Mouse (Mus musculus): ENCODE results near the gene Gm47959.

Gm47959 gene

DNA sequence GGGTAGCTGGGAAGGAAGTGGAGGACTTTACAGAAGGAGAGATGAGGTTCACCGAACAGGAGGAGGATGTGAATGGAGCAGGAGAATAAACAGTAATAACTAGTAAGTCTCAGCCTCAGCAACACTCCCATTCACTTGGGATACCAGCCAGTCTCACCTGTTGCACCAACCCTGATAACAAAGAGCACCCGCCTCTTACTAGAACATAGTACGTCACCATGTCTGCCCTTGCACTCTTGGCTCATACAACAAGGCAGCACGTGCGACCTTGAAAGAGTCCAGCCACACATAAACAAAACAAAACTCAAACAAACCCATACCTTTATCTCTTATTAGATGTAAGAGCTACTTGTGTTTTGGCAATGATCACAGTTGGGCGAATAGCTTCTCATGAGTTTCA lies 32.2 kb downstream of the Gm47959 start:
- no peak for ATAC-seq (ENCODE audit: low TSS enrichment)

DNA sequence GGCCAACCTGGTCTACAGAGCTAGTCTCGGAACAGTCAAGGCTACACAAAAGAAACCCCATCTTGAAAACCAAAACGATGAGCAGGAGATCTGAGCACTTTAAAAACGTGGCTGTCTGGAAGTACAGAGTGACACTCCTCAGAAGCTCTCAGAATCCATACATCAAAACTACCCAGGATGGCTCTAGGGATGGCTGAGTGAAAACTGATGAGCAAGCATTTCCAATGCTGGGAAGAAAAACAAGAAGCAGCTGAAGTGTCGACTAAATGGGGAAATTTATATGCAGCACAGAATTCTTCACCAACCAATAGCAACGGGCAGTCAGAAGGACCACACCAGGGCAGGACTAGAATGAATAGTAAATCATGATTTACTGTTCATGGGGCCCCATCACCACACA lies 34.2 kb downstream of the Gm47959 start:
- ATAC-seq (ENCODE audit: low TSS enrichment): no peak

DNA sequence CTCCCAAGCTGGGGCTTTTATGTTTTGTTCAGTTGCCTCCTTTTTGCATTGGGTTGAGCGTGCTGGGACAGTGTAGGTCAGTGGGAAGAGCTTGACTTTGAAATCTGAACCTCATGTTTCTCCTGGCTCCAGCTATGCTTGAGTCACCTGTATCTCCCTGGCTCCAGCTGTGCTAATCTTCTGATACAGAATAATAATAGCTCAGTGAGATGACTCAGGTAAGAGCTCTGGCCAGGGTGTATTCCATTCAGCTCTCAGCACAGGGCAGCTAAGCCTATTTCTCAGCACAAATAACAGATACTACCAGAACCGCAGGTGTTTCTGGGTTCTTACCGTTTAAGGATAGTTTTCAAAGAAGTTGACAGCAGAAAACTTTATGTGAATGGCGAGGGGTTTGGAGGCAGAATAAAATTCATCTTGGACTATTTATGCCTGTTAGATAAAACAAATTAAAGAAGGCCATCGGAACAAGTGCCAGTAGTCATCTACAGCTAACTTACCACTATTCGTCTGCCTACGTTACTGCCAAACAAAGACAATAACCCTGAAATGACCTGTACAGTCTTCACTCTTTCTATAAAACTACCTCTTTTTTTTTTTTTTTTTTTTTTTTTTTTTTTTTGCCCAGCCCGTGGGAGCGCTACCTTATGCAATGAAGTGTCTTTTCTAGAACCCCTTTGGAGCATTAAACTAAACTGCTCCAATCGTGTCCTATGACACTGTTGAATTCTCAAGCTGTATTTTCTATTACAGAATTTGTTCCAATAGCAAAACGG lies 36.7 kb downstream of the Gm47959 start:
- ATAC-seq (ENCODE audit: low TSS enrichment): no peak

DNA sequence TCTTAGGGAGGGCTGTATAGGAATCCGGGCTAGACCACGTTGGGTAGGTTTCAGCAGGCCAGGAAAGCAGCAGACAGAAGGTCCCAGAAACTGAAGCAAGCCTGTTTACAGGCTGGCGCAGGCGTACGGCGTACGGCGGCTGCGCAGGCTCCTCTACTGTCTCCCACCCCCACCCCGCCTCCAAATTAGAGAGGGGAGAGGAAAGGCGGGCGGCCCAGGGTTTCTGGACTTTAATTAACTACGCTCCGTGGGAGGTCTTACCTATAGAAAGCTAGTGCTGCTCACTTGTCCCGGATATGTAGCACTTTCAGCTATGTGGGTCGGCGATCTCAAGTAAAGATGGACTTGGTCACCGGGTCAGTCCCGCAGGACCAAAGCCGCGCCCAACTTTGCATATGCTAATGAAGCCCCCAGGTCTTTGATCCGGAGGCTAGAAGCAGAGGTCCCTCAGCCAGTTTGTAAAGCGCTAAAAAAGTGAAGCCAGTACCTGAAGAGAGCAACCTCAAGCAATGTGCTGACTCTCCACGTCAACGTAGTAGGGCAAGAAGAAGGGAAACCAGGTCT lies 37.8 kb downstream of the Gm47959 start, which contains the start of gene Slc19a3:
TSS of gene Slc19a3 (minus strand) at position 340 of the 564 bp plus-strand sequence.
- ATAC-seq (ENCODE audit: low TSS enrichment): peak; percentile 98

DNA sequence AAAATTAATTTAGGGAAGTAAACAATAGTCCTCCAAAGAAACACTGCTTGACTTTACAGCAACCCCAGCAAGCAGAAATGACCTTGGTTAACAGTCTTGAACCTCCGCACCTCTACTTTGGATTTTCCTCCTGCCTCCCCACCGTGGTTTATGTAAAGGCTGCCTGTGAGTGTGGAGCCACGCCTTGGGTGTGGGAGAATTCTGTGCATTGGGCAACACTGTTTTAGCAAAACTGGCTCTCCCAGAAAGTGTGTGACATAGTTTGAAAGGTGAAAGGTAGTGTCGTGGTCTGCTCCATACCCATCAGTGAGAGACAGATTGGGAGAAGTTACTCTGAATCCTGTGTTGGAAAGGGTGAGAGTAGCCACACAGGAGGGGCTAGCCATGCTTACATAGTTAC lies 38.7 kb downstream of the Gm47959 start:
- no peak for ATAC-seq (ENCODE audit: low TSS enrichment)

DNA sequence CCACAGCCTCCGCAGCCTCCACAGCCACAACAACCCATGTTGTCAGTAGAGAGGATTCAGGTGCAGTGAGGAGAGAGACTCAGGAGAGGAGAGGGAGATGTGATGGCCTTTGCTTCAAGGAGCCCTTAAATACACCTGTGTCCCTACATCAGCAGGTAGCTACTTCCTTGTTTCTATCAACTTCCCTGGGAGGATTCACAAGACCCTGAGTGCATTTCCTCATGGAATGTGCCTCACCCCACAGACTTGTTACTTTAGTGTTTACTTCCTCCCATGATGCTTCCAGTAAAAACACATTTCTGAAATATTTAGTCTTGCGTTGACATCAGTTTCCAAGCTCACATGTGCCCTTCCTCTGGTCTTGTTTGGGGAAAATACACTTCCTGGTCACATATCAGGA lies 42.0 kb downstream of the Gm47959 start, which contains the start of gene Krtap28-10:
TSS of gene Krtap28-10 (minus strand) at position 101 of the 400 bp plus-strand sequence.
- no peak for ATAC-seq (ENCODE audit: low TSS enrichment)

DNA sequence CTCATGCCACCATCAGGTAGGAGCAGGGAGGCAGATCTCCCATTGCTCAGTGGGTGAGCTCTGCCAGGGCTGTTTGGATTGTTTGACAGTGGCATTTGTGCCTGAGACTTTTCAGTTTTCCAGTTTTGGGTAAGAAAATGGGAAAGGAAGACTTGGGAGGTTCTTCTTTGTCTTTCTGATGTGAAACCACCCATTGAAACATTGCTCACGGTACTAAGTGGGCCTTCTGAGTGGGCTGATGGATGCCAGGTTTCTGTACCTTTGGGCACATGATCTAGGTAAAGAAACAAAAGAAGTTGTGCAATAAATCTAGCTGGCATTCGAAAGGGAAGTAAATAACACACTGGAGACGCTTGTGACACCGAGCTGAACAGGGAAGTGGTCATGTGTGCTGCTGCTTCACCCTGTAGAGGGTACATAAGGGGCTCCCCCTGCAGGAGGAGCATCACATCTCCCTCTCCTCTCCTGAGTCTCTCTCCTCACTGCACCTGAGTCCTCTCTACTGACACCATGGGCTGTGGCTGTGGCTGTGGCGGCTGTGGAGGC lies 44.6 kb downstream of the Gm47959 start, which contains the start of gene Gm47969:
TSS of gene Gm47969 (plus strand) at position 51 of the 546 bp plus-strand sequence.
- no peak for ATAC-seq (ENCODE audit: low TSS enrichment)

Data from frontal cortex, adult (tissue).